Mouse (Mus musculus) Patski (cell line): ENCODE results near the gene Amz2. TPM values are rescaled to one million over a fixed set of nuclear protein-coding genes. Genes with fewer than 3 reads are reported as not detected.

Source experiments
- ATAC-seq: fragments of 100-300 bp; one replicate; pipeline ENCODE4 v1.8.0; 2021
- CTCF ChIA-PET: fragments of 350-600 bp; sonication (Branson Sonifier 250); formaldehyde crosslinking; loops from one replicate; lab custom pipeline; 2022; ENCODE audit warnings: inconsistent platforms; lab: Charles Lee
- POLR2A ChIA-PET: fragments of 350-600 bp; sonication (Branson Sonifier 250); formaldehyde crosslinking; loops from one replicate; lab custom pipeline; 2022; ENCODE audit warnings: antibody characterized with exemption, inconsistent platforms; lab: Charles Lee
- DNase-seq: peaks from one replicate; pipeline ENCODE4 v3.0.0-alpha.2; 2011; ENCODE audit warnings: low read depth, low spot score
- H3K27me3 ChIP-seq: fragments of 371-371 bp; one replicate; pipeline ENCODE4 v1.5.1; 2021
- CTCF ChIP-seq: fragments of 100-300 bp; IDR thresholded peaks from one replicate; pipeline ENCODE4 v1.5.1; 2021
- in situ Hi-C: fragments of 300-500 bp; cut with MboI; formaldehyde crosslinking; loops from 3 replicates; pipeline ENCODE4 v1.11.1; 2018; ENCODE audit warnings: low pct_unique_long_range_greater_than_20kb, mixed read lengths
- polyA plus RNA-seq: library from polyadenylated mRNA; unstranded; gene quantifications from one replicate; pipeline ENCODE4 v1.2.3, GENCODE M21; 2021

Amz2 gene
- polyA plus RNA-seq, 1 experiment from 2014 or later: 48.6 TPM

GRCm38 (mm10) chr11:109419961-109420566 lies 5.7 kb upstream of the Amz2 start:
- ATAC-seq (no peak), DNase-seq (no peak)
- POLR2A ChIA-PET: no interaction called here
- no peak for TF ChIP-seq CTCF
- CTCF ChIA-PET: interaction anchor here (1.1 to 1.7 kb wide), 2 partner anchors 88 to 94 kb away, joined by 3 to 6 read pairs; no protein-coding TSS in a partner anchor
- no peaks in the 10 kb centered on the region for H3K27me3 ChIP-seq
- in situ Hi-C loops: no loop called here

DNA sequence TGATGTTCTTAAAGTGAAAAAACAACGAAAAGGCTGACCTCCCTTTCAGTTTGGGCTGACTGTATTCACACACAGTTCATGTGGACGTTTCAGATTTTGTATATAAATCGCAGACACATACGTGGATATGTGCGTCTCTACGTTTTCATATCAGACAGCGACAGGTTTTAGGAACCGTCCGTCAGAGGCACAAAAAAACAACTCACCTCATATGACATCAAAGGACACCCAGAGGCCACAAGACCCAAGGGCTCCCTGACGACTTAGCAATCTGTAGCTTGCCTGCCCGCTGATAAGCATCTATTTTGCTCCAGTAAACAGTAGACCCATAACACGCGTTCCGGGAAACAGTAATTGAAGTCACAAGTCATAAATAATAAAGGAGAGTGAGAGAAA lies 5.2 kb upstream of the Amz2 start:
- ChIA-PET POLR2A (no interaction called here), CTCF (interaction anchor here (1.1 to 1.7 kb wide), 2 partner anchors 89 to 94 kb away, joined by 3 to 6 read pairs; no protein-coding TSS in a partner anchor)
- DNase-seq (no peak), ATAC-seq (no peak)
- no peaks in the 10 kb centered on the region for H3K27me3 ChIP-seq
- no peak for TF ChIP-seq CTCF
- in situ Hi-C loops: no loop called here

- no peak for TF ChIP-seq CTCF
- no peak for DNase-seq
- in situ Hi-C loops: no loop called here
- CTCF ChIA-PET: interaction anchor here (1.7 kb wide), 1 partner anchor 89 kb away, joined by 6 read pairs; no protein-coding TSS in a partner anchor
- no peaks in the 10 kb centered on the region for H3K27me3 ChIP-seq
- no peak for ATAC-seq
- POLR2A ChIA-PET: no interaction called here
Measured at GRCm38 (mm10) chr11:109421205-109421604, 4.5 kb upstream of the Amz2 start.

DNA sequence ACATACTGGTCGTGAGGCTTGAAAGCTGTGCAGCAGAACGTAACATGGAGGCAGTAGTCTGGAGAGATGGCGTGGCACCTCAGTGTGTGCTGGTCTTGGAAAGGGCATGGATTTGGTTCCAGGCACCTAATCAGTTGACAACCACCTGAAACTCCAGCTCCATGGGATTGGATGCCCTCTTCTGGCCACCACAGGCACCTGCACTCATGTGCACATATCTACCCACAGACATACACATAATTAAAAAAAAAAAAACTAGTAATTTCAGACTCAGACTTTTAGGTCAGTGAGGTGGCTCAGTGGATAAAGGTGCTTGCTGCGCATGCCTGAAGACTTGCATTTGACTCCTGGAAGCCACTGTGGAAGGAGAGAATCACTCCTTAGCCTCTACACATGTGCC lies 3.5 kb upstream of the Amz2 start:
- H3K27me3 ChIP-seq: no peaks in the 10 kb centered on the region
- DNase-seq (no peak), ATAC-seq (no peak)
- ChIA-PET CTCF (interaction anchor here (1.2 kb wide), 1 partner anchor 78 kb away, joined by 4 read pairs; no protein-coding TSS in a partner anchor), POLR2A (no interaction called here)
- in situ Hi-C loops: no loop called here
- no peak for TF ChIP-seq CTCF

DNA sequence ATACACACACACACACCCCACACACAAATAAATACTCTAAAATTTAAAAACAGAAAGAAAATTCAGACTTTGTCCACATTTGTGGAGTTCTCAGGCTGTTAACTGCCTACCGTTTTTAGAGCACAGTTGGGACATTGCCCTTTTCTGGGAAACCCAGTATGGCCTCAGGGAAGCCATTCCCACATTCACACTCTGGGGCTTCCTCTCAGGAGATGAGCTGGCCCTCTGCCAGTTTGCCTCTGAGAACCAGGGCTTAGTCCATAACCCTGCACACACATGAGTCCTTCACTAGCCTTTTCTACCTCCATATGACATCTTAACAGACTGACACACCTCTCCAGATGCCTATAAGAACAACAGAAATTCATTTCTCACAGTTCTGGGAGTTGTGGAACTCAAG lies 2.5 kb upstream of the Amz2 start:
- in situ Hi-C loops: no loop called here
- TF ChIP-seq CTCF: no peak
- H3K27me3 ChIP-seq: no peaks in the 10 kb centered on the region
- ATAC-seq: no peak
- ChIA-PET POLR2A (interaction anchor here (0.8 kb wide), 1 partner anchor 189 kb away, joined by 3 read pairs; no protein-coding TSS in a partner anchor), CTCF (no interaction called here)
- DNase-seq: no peak

DNA sequence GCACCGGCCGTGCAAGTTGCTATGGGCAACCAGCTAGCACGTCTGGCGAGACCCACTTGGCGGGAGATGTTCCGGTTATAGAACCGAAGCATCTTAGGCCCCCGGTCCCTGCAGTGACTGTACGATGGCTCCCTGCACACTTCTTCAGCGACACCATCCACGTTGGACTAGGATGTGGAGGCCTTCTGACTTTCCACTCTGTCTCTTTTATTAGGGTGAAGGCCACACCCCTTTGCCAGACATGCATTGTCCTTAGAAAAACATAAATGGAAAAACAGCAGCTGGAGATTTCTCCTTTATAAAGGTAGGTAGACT lies 483 bp downstream of the Amz2 start:
- CTCF ChIA-PET: interaction anchor here (0.8 to 1.3 kb wide), 2 partner anchors 109 to 195 kb away, joined by 3 to 4 read pairs; no protein-coding TSS in a partner anchor
- in situ Hi-C loops: loop anchor here (5.0 to 25.0 kb wide), 3 partner anchors 64 to 964 kb away; partner anchors contain the start of gene Gna13
- POLR2A ChIA-PET: interaction anchor here (1.3 kb wide), 1 partner anchor 8 kb away, joined by 4 read pairs; no protein-coding TSS in a partner anchor
- no peak for TF ChIP-seq CTCF
- H3K27me3 ChIP-seq: no peaks in the 10 kb centered on the region
- DNase-seq (no peak), ATAC-seq (no peak)

DNA sequence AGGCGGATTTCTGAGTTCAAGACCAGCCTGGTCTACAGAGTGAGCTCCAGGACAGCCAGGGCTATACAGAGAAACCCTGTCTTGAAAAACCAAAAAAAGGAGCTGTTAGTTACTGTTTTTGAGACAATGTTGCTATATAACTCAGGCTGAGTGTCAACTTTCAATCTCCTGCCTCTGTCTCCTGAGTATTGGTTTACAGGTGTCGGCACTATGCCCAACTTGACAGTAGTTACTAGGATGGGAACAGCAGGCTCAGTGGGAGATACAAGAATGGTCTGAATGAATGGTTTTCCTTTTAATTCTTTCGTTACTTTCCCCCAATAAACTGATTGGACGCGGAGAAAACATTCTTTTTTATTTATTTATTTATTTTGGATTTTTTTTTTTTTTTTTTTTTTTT lies 1.6 kb downstream of the Amz2 start:
- ChIA-PET POLR2A (no interaction called here), CTCF (no interaction called here)
- TF ChIP-seq CTCF: no peak
- no peaks in the 10 kb centered on the region for H3K27me3 ChIP-seq
- DNase-seq: no peak
- no peak for ATAC-seq
- in situ Hi-C loops: loop anchor here (5.0 to 25.0 kb wide), 3 partner anchors 65 to 965 kb away; partner anchors contain the start of gene Gna13

DNA sequence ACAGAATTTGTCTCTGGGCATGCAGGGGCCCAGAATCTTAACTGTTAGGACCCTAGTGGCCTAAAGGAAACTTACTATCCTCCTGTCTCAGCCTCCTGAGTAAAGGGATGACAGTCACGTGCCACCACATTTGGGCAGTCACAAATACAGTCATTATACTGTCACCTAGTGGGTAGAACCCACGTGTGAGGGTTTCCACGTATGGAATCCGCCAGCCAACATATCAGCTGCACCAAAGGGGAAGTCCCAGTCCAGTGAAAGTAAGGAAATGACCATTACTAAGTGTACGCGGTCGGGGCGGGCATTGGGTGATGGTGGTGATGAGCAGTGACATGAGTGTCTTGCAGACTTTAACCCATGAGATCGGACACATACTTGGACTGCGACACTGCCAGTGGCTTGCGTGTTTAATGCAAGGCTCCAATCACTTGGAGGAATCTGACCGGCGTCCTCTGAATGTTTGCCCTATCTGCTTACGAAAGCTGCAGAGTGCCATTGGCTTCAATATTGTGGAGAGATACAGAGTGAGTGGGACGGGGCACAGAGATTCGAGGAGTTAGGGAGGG lies 8.6 kb downstream of the Amz2 start:
- CTCF ChIA-PET: interaction anchor here (1.6 kb wide), 1 partner anchor 136 kb away, joined by 5 read pairs; the partner anchor contains the start of gene Rgs9
- no peaks in the 10 kb centered on the region for H3K27me3 ChIP-seq
- no peak for ATAC-seq
- DNase-seq: no peak
- TF ChIP-seq CTCF: no peak
- in situ Hi-C loops: loop anchor here (25.0 kb wide), 1 partner anchor 972 kb away; no protein-coding TSS in a partner anchor
- POLR2A ChIA-PET: interaction anchor here (1.0 kb wide), 1 partner anchor 8 kb away, joined by 4 read pairs; the partner anchor contains the start of gene Amz2

DNA sequence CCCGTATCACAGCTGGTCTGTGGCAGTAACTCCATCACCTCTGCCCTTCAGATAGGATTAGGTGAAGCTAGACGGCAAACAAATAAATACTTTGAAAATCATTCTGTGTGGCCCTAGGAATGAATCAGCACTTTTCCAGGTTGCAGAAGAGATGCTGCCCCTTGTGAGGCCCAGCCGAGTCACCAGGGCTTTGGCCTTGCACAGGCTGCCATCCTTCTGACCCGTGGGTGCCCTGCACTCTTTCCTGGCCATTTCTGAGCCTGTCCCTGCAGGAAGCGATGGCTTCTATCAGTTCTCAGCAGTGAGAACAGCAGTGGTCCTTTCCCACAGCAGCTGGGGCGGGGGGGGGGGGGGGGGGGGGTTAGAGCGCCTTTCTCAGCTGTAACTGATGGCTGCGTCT lies 11.1 kb downstream of the Amz2 start:
- no peak for ATAC-seq
- in situ Hi-C loops: loop anchor here (25.0 kb wide), 1 partner anchor 975 kb away; no protein-coding TSS in a partner anchor
- no peak for DNase-seq
- ChIA-PET POLR2A (interaction anchor here (0.7 kb wide), 1 partner anchor 127 kb away, joined by 3 read pairs; no protein-coding TSS in a partner anchor), CTCF (interaction anchor here (0.9 kb wide), 1 partner anchor 9 kb away, joined by 3 read pairs; no protein-coding TSS in a partner anchor)
- H3K27me3 ChIP-seq: no peaks in the 10 kb centered on the region
- no peak for TF ChIP-seq CTCF

- TF ChIP-seq CTCF: no peak
- DNase-seq (no peak), ATAC-seq (no peak)
- ChIA-PET CTCF (interaction anchor here (0.7 to 1.3 kb wide), 2 partner anchors 110 to 195 kb away, joined by 3 to 4 read pairs; no protein-coding TSS in a partner anchor), POLR2A (interaction anchor here (0.6 to 0.7 kb wide), 3 partner anchors 11 to 1541 kb away, joined by 3 read pairs; no protein-coding TSS in a partner anchor)
- in situ Hi-C loops: loop anchor here (25.0 kb wide), 1 partner anchor 977 kb away; no protein-coding TSS in a partner anchor
- no peaks in the 10 kb centered on the region for H3K27me3 ChIP-seq
Measured at GRCm38 (mm10) chr11:109439209-109439608, 13.5 kb downstream of the Amz2 start.
